Mouse (Mus musculus) right cerebral cortex, postnatal 36 days (tissue): Measurements from ENCODE around the gene Tmem62.
"Not testable (repeated sequence)": the region's sequence is repeated elsewhere in the genome, so short reads cannot be mapped to it uniquely, and the experiment has no call there.

Experiments
- DNase-seq, 2 experiments: peaks; one replicate each; pipeline ENCODE4 v3.0.0; 2022; ENCODE audit warnings: low spot score in 2 of 2, mixed read lengths in 1 of 2

Tmem62 gene

DNA sequence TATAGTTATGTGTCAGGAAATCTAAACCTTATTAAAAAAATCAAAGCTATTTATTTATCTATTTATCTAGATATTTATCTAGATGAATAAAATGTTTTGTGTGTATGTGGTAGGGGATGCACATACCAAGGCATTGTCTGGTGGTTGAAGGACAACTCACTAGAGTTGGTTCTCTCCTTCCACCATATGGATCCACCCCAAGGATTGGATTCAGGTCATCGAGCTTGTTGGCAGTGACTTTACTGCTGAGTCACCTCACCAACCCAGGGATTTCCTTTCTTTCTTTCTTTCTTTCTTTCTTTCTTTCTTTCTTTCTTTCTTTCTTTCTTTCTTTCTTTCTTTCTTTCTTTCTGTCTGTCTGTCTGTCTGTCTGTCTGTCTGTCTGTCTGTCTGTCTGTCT, 19.8 kb downstream of the Tmem62 start:
- DNase-seq, result not testable (repeated sequence)

DNA sequence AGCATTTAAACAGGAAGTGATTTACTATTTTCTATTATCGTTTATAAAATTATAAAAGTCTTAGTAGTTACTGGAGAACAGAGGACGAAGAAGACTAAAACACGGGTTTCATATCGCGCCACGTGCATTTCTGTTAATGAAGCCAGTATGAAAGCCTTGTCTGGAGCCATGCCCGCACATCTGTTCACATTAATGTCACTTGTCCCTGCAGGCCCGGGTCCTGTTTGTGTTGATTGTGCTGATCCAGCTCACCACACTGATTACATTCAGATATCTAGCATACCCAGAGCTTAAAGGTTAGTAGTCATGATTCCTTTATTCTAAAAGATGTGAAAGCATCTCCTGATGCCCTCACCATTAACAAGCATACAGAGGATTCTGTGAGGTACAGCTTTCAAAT, 22.0 kb downstream of the Tmem62 start:
- no peak for DNase-seq

DNA sequence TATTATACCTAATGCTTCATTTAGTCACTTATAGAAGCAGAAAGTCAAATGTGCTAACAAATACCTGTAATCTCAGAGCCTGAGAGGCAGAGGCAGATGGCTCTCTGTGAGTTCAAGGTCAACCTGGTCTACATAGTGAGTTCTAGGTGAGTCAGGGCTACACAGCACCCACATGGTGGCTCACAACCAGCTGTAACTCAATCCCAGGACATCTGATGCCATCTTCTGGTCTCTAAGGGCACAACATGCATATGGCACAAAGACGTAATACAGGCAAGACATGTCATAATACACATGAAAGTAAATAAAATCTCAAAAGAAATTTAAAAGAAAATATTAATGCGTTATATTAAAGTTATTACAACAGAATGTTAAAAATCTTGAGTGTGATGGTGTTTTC, 26.8 kb downstream of the Tmem62 start:
- no peak for DNase-seq

- DNase-seq, result no peak
Observed at GRCm38 (mm10) chr2:121004018-121004811, 27.4 kb downstream of the Tmem62 start.

GRCm38 (mm10) chr2:121006986-121007385, 30.2 kb downstream of the Tmem62 start:
- DNase-seq, result no peak

DNA sequence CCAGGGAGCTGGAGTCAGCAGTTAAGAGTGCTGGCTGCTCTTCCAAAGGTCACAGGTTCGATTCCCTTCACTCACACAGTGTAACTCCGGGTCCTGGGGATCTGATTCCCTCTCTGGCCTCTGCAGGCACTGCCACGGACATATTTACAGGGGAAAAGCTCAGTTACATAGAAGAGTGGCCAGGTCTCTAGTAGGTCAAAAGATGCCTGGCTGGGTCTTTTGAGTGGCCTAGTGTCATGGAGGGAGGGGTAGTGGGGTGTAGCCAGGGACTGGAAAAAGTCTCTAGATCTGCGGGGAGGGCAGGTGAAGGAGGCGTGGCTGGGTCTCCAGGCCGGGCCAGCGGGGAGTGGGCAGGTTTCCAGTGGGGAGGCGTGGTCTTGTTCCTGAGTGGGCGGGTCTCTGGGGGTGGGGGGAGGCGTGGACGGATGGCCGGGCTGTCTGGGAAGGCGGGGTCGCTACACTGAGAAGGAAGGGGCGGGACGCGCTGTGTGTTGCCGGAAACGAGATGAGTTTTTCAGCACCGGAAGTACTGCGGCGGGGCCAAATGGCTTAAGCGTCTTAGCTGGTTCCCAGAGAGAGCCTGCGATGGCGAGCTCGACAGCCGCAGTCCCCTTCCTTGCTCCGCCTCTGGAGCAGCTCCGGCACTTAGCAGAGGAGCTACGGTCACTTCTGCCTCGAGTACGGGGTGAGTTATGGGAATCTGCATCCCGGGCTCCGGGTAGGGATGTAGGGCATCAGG, 31.3 kb downstream of the Tmem62 start, which contains the start of gene Ccndbp1:
Gene Ccndbp1 (plus strand): TSS at position 479 of the 739 bp plus-strand sequence.
- peak; percentile 83 to 85 for DNase-seq

- no peak for DNase-seq
Observed at GRCm38 (mm10) chr2:121008664-121009007, 31.8 kb downstream of the Tmem62 start.

- no peak for DNase-seq
Observed at GRCm38 (mm10) chr2:121009071-121009677, 32.4 kb downstream of the Tmem62 start.

DNA sequence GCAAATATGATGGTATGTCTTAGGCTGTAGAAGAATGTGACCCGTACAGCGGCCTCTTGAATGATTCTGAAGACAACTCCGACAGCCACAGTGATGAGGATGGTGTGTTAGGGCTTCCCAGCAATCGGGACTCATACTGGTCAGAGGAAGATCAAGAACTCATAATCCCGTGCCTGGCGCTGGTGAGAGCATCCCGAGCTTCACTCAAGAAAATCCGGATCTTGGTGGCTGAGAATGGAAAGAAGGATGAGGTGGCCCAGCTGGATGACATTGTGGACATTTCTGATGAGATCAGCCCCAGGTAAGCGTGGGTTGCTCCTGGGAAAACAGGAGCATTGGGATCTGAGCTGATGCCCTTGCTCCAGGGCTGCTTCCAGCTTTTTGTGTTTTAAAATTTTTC, 35.9 kb downstream of the Tmem62 start:
- DNase-seq, result no peak

DNA sequence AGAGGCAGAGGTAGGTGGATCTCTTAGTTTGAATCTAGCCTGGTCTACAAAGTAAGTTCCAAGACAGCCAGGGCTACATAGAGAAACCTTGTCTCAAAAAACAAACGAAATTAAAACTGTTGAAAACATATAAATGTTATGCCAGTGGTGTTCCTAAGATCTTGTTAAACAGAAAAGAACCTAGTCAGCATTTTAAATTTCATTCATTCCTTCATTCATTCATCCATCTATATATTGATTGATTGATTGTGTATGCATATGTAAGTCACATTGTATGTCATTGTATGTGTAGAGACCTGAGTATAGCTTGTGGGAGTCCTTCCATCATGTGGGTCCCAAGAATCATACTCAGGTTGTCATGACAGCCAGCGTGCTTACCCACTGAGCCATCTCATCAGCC, 38.7 kb downstream of the Tmem62 start:
- no peak for DNase-seq

GRCm38 (mm10) chr2:121016226-121016625, 39.4 kb downstream of the Tmem62 start:
- DNase-seq, result no peak

- DNase-seq, result no peak
Observed at GRCm38 (mm10) chr2:121017151-121017550, 40.3 kb downstream of the Tmem62 start.

DNA sequence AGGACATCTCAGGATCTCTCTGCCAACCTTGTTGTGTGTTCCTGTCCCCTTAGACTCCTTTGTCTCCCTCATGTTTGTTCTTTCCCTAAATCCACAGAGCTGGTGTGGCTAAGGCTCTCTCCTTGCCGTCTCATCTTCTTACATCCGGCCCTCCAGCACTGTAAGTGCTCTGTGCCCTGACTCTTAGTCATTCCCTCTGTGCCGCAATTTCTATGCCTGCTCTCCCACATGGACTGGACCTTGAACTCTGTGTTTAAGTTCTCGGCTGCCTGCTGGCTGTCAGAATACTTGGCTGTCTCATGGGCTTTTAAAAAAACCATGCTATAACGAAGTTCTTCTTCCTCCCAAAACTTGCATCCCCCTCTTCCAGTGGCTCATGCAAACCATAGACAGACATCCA, 46.1 kb downstream of the Tmem62 start:
- DNase-seq, result no peak

GRCm38 (mm10) chr2:121036733-121037341, 60.0 kb downstream of the Tmem62 start, which contains the start of gene Epb42:
Epb42 (minus strand) TSS chr2:121037072.
- DNase-seq, result no peak

DNA sequence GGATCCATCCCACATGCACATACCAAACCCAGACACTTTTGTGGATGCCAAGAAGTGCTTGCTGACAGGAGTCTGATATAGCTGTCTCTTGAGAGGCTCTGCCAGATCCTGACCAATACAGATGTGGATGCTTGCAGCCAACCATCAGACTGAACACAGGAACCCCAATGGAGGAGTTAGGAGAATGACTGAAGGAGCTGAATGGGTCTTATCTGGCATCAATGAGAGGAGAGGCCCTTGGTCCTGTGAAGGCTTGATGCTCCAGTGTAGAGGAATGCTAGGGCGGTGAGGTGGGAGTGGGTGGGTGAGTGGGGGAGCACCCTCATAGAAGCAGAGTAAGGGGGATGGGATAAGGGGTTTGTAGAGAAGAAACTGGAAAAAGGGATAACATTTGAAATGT, 62.0 kb downstream of the Tmem62 start:
- not testable (repeated sequence) for DNase-seq

DNA sequence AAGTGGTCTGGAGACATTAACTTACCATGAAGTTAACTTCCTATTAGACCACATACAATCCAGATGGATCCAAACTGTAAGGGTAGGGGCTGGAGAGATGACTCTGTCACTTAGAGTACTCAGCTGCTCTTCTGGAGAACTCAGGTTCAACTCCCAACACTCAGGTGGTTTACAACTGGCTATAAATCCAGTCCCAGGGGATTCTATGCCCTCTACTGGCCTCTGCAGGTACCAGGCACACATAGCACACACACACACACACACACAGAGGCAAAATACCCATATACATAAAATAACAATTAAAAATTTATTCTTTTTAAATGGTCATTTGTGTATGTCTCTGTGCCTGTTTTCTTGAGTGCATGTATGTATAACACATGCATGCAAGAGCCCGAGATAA, 62.6 kb downstream of the Tmem62 start:
- DNase-seq, result no peak

DNA sequence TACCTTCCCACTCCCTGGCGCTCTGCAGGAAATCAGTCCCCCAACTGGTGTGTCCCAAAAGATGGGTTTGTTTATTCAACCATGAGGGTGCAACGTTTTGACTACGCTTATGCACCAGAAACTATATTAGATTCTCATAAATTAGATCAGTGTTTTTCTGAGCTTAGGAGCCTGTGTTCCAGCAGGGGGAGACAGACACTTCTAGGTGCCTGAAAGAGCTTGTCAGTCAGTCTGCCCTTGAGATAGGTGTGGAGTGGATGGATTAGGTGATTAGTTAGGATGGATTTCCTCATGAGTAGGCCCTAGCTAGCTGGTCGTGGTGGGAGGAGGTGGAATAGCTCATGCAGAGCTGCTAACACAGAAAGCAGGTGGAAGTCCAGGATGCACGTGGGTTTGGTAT, 64.3 kb downstream of the Tmem62 start:
- DNase-seq, result peak in 1 of 2 experiments; percentile 2

- DNase-seq, result no peak
Observed at GRCm38 (mm10) chr2:121045653-121046052, 68.8 kb downstream of the Tmem62 start.

GRCm38 (mm10) chr2:121052176-121052575, 75.4 kb downstream of the Tmem62 start:
- no peak for DNase-seq

DNA sequence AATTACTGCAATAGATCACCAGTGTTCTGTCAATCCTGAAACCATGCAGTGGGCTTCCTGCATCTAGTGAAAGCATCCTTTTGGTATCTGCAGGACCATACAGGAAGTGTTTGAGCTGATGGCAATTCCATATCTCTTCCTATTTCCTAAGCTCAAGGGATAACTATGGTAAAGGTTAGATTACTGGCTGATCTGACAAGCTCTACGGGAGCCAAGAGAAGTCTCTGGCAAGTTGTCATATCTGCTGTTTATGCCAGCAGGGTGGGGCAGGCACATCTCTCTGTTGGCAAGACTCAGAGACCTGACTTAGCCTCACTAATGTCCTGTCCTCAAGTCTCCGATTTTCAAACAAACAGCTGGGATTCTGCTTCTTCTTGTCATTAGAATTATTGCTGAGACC, 77.2 kb downstream of the Tmem62 start:
- no peak for DNase-seq

DNA sequence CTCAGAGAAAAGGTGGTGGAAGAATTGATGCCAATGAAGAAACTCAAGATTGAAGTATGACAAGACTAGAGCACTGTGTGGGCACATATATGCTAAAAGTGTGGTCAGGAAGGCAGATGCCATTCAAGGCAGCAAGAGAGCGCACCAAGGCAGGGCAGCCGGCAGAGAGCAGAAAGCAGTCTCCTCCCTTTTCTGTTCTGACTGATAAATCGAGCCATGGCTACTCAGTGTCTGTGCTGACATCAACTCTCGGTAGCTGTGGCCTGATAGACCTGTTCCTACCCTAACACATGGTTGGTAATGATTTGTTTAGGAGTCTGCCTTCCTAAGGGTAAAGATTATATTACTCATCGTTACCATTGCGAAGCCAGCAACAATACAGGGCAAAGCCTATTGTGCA, 79.1 kb downstream of the Tmem62 start:
- no peak for DNase-seq
